Mouse (Mus musculus): ENCODE results near the gene Galc.

The Galc gene

GRCm38 (mm10) chr12:98181729-98182128 is 77.5 kb downstream of the Galc start:
- DNase-seq (ENCODE audit: low read depth, low spot score), result peak; percentile 26

GRCm38 (mm10) chr12:98180807-98181206 is 78.5 kb downstream of the Galc start:
- no peak for DNase-seq (ENCODE audit: low read depth, low spot score)

DNA sequence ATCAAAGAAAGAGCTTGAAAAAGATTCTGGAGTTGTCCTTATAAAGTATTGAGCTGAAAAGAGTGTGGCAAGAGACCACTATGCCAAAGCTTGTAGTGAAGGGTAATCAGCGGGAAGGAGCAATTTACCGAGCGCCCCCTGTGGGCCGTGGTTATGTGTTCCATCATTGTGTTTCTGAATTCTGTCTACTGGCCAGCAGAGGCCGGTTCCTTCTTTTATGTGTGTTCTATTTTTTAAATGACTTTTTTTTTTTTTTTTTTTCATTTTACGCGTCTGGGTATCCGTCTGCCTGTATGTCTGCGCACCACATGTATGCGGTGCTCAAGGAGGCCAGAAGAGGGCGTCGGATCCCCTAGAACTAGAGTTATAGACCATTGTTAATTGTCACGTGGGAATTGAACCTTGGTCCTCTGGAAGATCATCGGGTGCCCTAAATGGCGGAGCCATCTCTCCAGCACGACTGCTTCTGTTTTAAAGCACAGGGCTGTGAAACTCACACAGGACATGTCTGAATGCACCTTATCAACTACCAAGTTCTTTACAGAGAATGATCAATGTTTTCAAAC is 78.9 kb downstream of the Galc start:
- DNase-seq (ENCODE audit: low read depth, low spot score), result no peak

- DNase-seq (ENCODE audit: low read depth, low spot score), result no peak
Measured at GRCm38 (mm10) chr12:98179496-98179895, 79.8 kb downstream of the Galc start.

DNA sequence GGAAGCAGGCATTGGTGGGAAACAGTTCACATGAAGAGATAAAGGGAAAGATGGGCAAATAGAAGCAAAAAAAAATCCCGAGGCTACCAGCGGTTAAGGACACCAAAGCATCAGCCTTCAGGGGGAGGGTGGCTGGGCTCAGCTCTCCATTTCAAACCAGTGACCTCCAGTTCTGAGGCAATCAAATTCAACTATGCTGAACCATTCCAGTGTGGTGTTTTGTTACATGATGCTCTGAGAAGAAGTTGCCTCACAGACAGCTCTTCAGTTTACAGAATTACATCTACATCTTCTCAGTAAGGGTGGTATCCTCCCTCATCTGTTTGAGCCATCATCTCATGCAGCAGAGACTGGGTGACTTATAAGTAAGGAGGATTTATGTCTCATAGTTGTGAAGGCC is 82.6 kb downstream of the Galc start:
- no peak for DNase-seq (ENCODE audit: low read depth, low spot score)

GRCm38 (mm10) chr12:98161901-98162300 is 97.4 kb downstream of the Galc start:
- no peak for DNase-seq (ENCODE audit: low read depth, low spot score)

DNA sequence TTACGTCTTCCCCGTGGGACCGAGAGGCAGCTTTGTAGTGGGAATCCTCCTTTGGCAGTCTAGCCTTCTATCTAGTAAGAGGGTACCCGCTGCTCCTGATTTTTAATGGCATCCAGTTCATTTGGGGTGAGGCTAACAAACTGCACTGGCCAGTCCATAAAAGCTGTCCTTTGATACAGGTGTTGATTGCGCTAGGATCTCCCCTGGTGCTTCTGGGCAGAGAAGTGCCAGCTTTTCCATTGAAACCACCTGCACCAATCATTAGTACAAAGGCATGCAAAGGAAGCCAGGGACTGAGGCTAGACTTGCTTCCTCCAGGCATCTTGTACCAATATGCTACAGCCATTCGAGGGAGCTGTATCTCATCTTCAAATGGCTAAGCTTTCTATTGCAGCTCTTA is 98.4 kb downstream of the Galc start:
- no peak for DNase-seq (ENCODE audit: low read depth, low spot score)
